Mouse (Mus musculus) hindbrain, embryonic 15.5 days (tissue): ENCODE measurements around the gene Atp12a. TPM values are rescaled to one million over a fixed set of nuclear protein-coding genes. Genes with fewer than 3 reads are reported as not detected.

Experiments
- ATAC-seq: fragments of 200-750 bp; cut with Nextera tagmentation; 2 replicates; pipeline ENCODE4 v1.8.0; 2017; ENCODE audit warnings: low read depth, moderate number of reproducible peaks, moderate TSS enrichment; ENCODE audit not compliant: low FRiP score
- H3K27ac ChIP-seq: fragments of 300-500 bp; sonication (generic); replicated peaks from 2 replicates; pipeline ENCODE4 v1.5.1; 2015; ENCODE audit warnings: mild to moderate bottlenecking, inconsistent platforms
- H3K27me3 ChIP-seq: fragments of 300-500 bp; sonication (generic); 2 replicates; pipeline ENCODE4 v1.6.1; 2015; ENCODE audit warnings: control low read depth, inconsistent platforms
- H3K36me3 ChIP-seq: fragments of 300-500 bp; sonication (generic); 2 replicates; pipeline ENCODE4 v1.6.1; 2015; ENCODE audit warnings: control low read depth, inconsistent platforms
- H3K4me1 ChIP-seq: fragments of 300-500 bp; sonication (generic); replicated peaks from 2 replicates; pipeline ENCODE4 v1.6.1; 2015; ENCODE audit warnings: control low read depth, inconsistent platforms
- H3K4me2 ChIP-seq: fragments of 300-500 bp; sonication (generic); 2 replicates; pipeline ENCODE4 v1.6.1; 2015; ENCODE audit warnings: moderate library complexity, mild to moderate bottlenecking, inconsistent platforms
- H3K4me3 ChIP-seq: fragments of 300-500 bp; sonication (generic); 2 replicates; pipeline ENCODE4 v1.5.1; 2015; ENCODE audit warnings: mild to moderate bottlenecking, inconsistent platforms
- H3K9ac ChIP-seq: fragments of 300-500 bp; sonication (generic); 2 replicates; pipeline ENCODE4 v1.6.1; 2015; ENCODE audit warnings: inconsistent platforms
- H3K9me3 ChIP-seq: fragments of 300-500 bp; sonication (generic); 2 replicates; pipeline ENCODE4 v1.6.1; 2016; ENCODE audit warnings: control low read depth, inconsistent platforms
- WGBS: fragments of 180-500 bp; shearing (Covaris S2); methylation state at CpG from one replicate; pipeline ENCODE4 v1.1.7; 2015; 5-methylcytosine and 5-hydroxymethylcytosine counted together
- polyA plus RNA-seq: library from polyadenylated mRNA; unstranded; fragments of >200 nt; fragmentation: Nextera tagmentation; extraction: Ambion mirVana; gene quantifications from 2 replicates; pipeline ENCODE4 v1.2.1, GENCODE M21; 2015

Atp12a gene
- polyA plus RNA-seq, result 0.18 and 0.25 TPM in 2 replicates

DNA sequence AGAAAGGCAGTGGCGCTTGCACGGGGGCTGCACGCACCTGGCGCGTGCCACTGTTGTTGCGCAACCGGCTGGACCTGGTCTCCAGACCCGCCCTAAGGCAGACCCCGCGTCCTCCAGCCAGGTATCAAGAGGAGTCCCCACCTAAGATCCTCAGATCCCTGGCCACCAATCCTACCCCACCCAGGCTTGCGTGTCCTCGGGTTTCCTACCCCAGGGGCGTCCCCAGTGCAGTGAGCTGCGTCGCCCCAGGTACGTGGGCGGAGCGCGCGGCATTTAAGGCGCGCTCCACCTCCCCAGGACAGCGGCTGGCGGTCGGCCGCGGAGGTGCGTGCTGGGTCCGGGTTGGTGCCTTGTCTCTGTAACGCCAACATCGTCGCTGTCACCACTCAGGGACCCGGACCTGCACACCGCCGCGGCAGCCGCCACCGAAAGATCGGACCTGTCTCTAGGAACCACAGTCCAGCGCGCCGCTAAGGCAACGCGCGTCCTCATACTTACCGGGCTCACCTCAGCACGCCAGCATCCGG lies at the start of gene Atp12a:
Gene Atp12a, plus strand, starts transcription at position 358 of the 527 bp plus-strand sequence.
- H3K9me3 ChIP-seq, result no peaks in the 10 kb centered on the region
- peaks cover 12% of the 10 kb centered on the region; the same call in 1 of the 2 replicates for H3K4me1 ChIP-seq
- ATAC-seq, result peak; percentile 63; the same call in 1 of the 2 replicates
- H3K27ac ChIP-seq, result no peak within 1 kb of the TSS
- H3K9ac ChIP-seq, result peak within 1 kb of the TSS; percentile 39
- 1% methylated on average over 48 of the region's 48 CpGs for WGBS
- H3K36me3 ChIP-seq, result no peaks in the 10 kb centered on the region
- peaks cover 50% of the 10 kb centered on the region for H3K27me3 ChIP-seq
- H3K4me2 ChIP-seq, result peak within 1 kb of the TSS; percentile 90
- H3K4me3 ChIP-seq, result peak within 1 kb of the TSS; percentile 48

DNA sequence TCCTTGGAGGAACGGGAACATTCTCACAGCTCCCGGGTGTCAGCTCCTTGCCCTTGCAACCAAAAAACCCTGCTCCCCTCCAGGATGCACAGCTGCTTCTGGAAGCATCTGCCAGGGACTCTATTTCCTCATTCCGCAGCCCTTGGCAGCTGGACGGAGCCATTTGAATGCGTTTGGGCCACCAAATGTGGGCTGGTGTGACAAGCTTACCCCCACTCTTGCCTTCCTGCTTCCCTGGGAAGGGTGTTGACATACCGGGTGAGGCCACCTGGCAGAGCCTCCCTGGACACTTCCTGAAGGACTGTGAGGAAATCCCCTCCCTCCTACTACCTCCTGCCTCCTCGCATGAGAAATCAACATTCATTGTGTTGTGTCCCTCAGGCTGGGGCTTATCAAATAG lies 49.3 kb upstream of the Atp12a start:
- H3K27ac ChIP-seq, result no peak overlapping the region
- H3K36me3 ChIP-seq, result no peaks in the 10 kb centered on the region
- no peak overlapping the region for H3K4me3 ChIP-seq
- H3K9ac ChIP-seq, result no peak overlapping the region
- 74% methylated on average over 7 of the region's 7 CpGs for WGBS
- no peaks in the 10 kb centered on the region for H3K27me3 ChIP-seq
- ATAC-seq, result no peak
- no peaks in the 10 kb centered on the region for H3K9me3 ChIP-seq
- no peaks in the 10 kb centered on the region for H3K4me1 ChIP-seq
- no peak overlapping the region for H3K4me2 ChIP-seq

DNA sequence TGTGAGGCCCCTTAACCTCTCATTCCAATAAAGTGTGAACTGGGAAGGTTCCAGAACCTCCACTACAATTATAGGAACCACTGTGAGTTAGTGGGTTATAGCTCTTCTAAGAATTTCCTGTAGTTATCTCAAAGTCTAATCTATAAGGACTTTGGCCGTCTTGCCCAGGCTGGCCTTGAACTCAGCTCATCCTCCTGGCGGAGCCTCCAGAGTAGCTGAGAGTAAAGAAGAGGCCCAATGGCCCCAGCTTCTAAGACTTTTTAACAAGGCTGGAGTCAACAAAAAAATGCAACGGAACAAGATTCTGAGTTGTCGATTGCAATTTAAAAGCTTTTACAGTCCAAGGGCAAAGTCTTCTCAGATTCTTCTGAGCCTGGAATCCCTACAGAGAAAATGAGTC lies 48.5 kb upstream of the Atp12a start:
- no peak overlapping the region for H3K4me3 ChIP-seq
- whole genome bisulfite sequencing, result 92% methylated on average over 4 of the region's 4 CpGs
- no peak overlapping the region for H3K4me2 ChIP-seq
- no peaks in the 10 kb centered on the region for H3K9me3 ChIP-seq
- H3K27ac ChIP-seq, result no peak overlapping the region
- H3K4me1 ChIP-seq, result no peaks in the 10 kb centered on the region
- no peak for ATAC-seq
- no peak overlapping the region for H3K9ac ChIP-seq
- no peaks in the 10 kb centered on the region for H3K27me3 ChIP-seq
- H3K36me3 ChIP-seq, result no peaks in the 10 kb centered on the region

DNA sequence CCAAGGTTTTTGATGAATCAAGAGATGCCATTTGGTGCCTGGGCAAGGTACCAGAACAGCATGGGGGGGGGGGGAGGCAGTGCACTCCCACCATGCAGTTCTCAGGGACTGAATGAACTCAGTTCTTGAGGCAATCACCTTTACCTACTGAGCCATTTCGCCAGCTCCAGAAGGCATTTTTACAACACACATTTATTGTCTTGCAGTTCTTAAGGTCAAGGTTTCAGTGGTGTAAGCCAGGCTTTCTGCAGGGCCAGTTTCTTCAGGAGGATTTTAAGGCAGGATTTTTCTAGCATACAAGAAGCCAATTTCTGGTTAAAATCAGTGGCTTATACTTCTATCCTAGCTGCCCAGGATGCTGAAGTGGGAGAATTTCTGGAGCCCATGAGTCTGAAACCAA lies 41.9 kb upstream of the Atp12a start:
- Histone ChIP-seq H3K27ac (no peak overlapping the region), H3K4me1 (no peaks in the 10 kb centered on the region), H3K4me2 (no peak overlapping the region), H3K9me3 (no peaks in the 10 kb centered on the region), H3K4me3 (no peak overlapping the region), H3K36me3 (no peaks in the 10 kb centered on the region), H3K9ac (no peak overlapping the region), H3K27me3 (no peaks in the 10 kb centered on the region)
- WGBS, result 82% methylated on average over 1 of the region's 1 CpGs
- no peak for ATAC-seq

DNA sequence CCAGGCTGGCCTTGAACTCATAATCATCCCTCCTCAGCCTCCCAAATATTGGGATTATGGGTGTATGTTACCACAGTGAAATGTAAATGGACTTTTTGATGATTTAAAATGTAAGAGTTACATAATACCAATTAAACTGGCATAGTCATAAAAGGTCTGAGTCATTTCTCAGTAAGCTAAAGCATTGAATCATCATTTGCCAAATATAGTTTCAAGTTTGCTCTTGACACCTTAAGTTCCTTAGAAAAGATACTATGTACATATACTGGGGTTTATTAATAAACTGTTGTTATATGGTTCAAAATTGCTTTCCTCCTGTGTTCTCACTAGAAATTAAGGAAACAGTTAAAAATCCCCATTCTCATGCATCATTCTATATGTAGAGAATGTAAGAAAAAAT lies 39.8 kb upstream of the Atp12a start:
- no peaks in the 10 kb centered on the region for H3K4me1 ChIP-seq
- no peak overlapping the region for H3K4me3 ChIP-seq
- no peaks in the 10 kb centered on the region for H3K9me3 ChIP-seq
- no peak overlapping the region for H3K27ac ChIP-seq
- ATAC-seq, result no peak
- no peak overlapping the region for H3K4me2 ChIP-seq
- H3K36me3 ChIP-seq, result no peaks in the 10 kb centered on the region
- no peaks in the 10 kb centered on the region for H3K27me3 ChIP-seq
- no peak overlapping the region for H3K9ac ChIP-seq

DNA sequence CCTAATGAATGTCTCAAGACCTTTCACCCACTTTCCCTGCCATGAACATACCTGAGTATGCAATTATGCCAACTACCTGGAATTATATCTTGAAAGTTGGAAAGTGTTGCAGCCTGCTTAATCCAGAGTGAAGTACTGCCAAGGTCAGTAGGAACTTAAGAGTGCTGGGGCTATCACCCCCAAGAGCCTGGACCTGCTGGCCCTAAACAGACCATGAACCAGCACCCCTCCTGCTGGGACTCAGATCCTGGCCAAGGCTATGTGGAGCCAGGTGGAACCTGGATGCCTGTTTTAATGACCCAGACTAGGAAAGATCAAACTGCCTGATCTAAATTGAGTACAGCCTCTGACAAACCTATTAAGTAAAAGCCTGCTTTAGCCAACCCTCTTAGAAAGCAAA lies 31.2 kb upstream of the Atp12a start:
- H3K4me3 ChIP-seq, result no peak overlapping the region
- H3K9me3 ChIP-seq, result no peaks in the 10 kb centered on the region
- no peak for ATAC-seq
- H3K27me3 ChIP-seq, result no peaks in the 10 kb centered on the region
- H3K36me3 ChIP-seq, result no peaks in the 10 kb centered on the region
- no peaks in the 10 kb centered on the region for H3K4me1 ChIP-seq
- H3K9ac ChIP-seq, result no peak overlapping the region
- H3K4me2 ChIP-seq, result no peak overlapping the region
- H3K27ac ChIP-seq, result no peak overlapping the region

DNA sequence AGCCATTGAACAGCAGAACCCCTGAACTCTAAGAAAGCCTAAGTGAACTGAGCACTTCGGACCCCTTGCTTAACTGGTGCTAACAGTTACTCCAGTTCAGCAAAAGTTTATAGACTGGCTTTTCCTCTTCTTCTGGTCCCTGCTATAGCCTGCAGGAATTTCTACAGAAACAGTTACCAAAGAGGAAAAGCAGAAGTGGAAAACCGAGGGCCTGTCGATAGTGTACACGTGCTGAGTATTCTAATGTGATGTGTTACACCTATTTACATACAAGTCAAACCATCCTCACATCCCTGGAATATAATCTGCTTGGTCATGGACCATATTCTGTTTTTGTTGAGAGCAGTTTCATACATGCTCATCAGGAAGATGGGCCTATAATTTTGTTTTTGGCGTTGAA lies 30.4 kb upstream of the Atp12a start:
- no peak overlapping the region for H3K4me2 ChIP-seq
- WGBS, result 90% methylated on average over 5 of the region's 5 CpGs
- H3K9ac ChIP-seq, result no peak overlapping the region
- no peaks in the 10 kb centered on the region for H3K9me3 ChIP-seq
- H3K27ac ChIP-seq, result no peak overlapping the region
- no peaks in the 10 kb centered on the region for H3K36me3 ChIP-seq
- no peaks in the 10 kb centered on the region for H3K27me3 ChIP-seq
- no peak overlapping the region for H3K4me3 ChIP-seq
- no peak for ATAC-seq
- no peaks in the 10 kb centered on the region for H3K4me1 ChIP-seq

DNA sequence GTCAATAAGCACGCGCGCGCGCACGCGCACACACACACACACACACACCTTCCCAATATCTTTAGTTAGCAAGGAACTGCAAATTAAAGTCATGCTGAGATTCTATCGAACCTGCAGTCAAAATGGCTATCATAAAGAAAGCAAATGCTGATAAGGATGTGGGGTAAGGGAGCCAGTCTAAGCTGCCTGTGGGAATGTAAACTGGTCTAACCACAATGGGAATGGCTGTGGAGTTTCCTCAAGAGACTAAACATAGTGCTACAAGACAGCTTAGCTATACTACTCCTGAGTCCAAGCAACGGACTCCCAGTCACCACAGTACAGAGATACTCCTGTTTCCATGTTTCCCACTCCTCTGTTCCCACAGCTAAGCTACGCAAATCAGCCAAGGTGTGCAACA lies 28.8 kb upstream of the Atp12a start:
- Histone ChIP-seq H3K9me3 (no peaks in the 10 kb centered on the region), H3K27ac (no peak overlapping the region), H3K27me3 (no peaks in the 10 kb centered on the region), H3K4me3 (no peak overlapping the region), H3K4me1 (no peaks in the 10 kb centered on the region), H3K36me3 (no peaks in the 10 kb centered on the region), H3K9ac (no peak overlapping the region), H3K4me2 (no peak overlapping the region)
- WGBS, result 94% methylated on average over 10 of the region's 10 CpGs
- ATAC-seq, result no peak

DNA sequence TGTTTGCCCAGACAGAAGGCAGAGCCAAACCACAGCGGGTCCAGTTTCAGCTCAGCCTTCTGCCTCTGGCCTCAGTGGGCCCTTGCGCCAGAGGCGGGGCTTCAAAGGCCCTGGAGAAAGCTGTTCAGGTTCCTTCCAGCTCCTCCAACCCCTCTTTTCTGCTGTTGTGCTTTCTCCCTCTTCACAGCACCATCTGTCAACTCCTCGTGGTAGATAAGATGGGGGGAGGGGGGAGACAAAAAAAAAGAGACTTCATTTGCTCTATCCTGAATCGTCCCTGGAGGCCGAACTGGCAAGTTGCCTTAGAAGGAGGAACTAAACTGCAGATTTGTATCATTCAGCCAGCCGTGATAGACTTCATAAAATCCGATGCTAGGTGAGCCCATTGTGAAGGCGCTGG lies 27.8 kb upstream of the Atp12a start:
- no peak for ATAC-seq

DNA sequence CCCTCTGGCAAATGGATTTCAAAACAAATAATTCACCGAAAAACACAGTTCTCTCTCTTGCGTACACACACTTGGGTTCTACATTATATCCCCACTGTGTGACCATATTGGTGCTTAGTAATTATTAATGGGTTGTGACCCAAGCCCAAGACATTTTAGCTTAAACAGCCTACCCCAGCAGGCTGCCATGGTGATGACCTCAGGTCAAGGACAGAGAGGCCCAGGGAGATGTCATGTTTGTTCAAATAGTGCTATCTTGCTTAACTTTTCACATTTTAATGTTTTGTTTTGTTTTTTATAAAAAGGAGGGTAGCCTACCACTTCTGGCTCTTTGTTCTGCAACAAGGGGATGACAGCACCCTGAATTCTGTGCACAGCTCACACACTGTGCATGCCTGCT lies 27.2 kb upstream of the Atp12a start:
- no peak overlapping the region for H3K4me2 ChIP-seq
- no peaks in the 10 kb centered on the region for H3K27me3 ChIP-seq
- 75% methylated on average over 2 of the region's 2 CpGs for WGBS
- no peak for ATAC-seq
- no peaks in the 10 kb centered on the region for H3K9me3 ChIP-seq
- H3K9ac ChIP-seq, result no peak overlapping the region
- H3K36me3 ChIP-seq, result no peaks in the 10 kb centered on the region
- no peaks in the 10 kb centered on the region for H3K4me1 ChIP-seq
- no peak overlapping the region for H3K4me3 ChIP-seq
- no peak overlapping the region for H3K27ac ChIP-seq

More for the DNA sequence above, 27.8 kb upstream of the Atp12a start:
- H3K4me2 ChIP-seq, result no peak overlapping the region
- H3K36me3 ChIP-seq, result no peaks in the 10 kb centered on the region
- no peak overlapping the region for H3K4me3 ChIP-seq
- H3K4me1 ChIP-seq, result no peaks in the 10 kb centered on the region
- H3K9me3 ChIP-seq, result no peaks in the 10 kb centered on the region
- H3K9ac ChIP-seq, result no peak overlapping the region
- H3K27me3 ChIP-seq, result no peaks in the 10 kb centered on the region
- 56% methylated on average over 9 of the region's 9 CpGs for WGBS
- H3K27ac ChIP-seq, result no peak overlapping the region

DNA sequence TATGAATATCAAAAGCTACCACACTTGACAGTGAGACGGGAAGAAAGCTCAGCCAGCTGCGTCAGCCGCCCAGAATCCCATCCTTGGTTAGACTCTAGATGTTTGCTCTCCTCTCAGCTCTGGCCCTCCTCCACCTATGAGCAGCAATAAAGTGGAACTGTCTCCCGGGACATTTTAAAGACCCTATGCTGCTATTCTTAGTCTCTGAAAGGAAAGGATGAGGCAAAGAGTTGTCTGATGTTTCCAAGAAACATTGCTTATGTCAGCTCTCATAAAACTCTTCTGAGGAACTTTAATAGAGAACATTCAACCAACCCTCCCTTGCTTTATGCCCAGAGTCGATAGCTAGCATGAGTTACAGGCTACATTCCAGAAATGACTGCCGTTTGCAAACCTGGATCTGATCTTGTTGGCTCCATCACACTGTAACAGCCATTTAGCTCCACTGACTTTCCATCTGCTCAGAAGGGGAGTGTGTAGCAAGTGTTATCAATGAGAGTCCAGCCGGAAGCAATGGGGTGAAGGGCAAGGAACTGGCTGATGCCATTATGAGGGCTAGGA lies 25.9 kb upstream of the Atp12a start:
- no peak overlapping the region for H3K4me3 ChIP-seq
- no peaks in the 10 kb centered on the region for H3K9me3 ChIP-seq
- WGBS, result 86% methylated on average over 7 of the region's 7 CpGs
- no peaks in the 10 kb centered on the region for H3K4me1 ChIP-seq
- H3K9ac ChIP-seq, result no peak overlapping the region
- H3K27me3 ChIP-seq, result no peaks in the 10 kb centered on the region
- no peak overlapping the region for H3K4me2 ChIP-seq
- no peak overlapping the region for H3K27ac ChIP-seq
- H3K36me3 ChIP-seq, result no peaks in the 10 kb centered on the region
- ATAC-seq, result no peak

DNA sequence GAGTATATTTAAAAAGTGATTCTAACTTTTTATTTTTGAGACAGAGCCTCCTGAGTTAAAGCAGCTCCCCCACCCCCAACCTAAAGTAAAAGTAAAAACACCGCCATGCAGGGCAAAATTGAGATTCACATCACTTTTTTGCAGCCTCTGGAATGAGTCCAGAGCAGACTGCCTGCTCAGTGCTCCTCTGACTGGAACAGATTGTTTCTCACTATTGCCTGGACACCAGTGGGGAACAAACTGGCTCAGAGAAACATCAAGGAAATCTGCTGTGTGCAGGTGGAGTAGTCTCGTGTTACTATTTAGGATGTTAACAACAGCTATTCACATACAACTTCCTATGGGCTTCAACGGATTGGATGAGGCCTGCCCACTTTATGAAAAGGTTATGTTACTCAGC lies 16.2 kb upstream of the Atp12a start:
- H3K4me1 ChIP-seq, result no peaks in the 10 kb centered on the region
- H3K4me3 ChIP-seq, result no peak overlapping the region
- H3K27me3 ChIP-seq, result no peaks in the 10 kb centered on the region
- H3K4me2 ChIP-seq, result no peak overlapping the region
- H3K27ac ChIP-seq, result no peak overlapping the region
- WGBS, result 58% methylated on average over 3 of the region's 3 CpGs
- no peak for ATAC-seq
- H3K36me3 ChIP-seq, result no peaks in the 10 kb centered on the region
- H3K9me3 ChIP-seq, result no peaks in the 10 kb centered on the region
- no peak overlapping the region for H3K9ac ChIP-seq

DNA sequence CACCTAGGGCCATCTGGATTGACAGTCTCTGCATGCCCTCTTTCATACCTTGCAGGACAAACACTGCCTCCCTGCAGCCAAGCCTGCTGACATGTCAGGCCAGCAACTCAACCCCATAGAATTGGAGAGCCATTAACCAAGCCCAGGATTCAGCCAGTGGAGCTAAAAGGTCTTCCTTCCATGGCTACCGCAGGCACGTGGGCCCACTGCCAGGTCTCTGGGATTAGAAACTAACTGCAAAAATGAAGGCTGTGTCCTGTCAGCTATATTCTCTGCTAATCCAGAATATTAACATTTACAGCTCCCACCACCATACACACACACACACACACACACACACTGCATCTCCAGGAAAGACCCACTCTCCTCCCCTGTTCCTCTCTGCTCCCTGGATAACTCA lies 15.3 kb upstream of the Atp12a start:
- no peak for ATAC-seq
- H3K4me1 ChIP-seq, result no peaks in the 10 kb centered on the region
- H3K4me3 ChIP-seq, result no peak overlapping the region
- H3K9me3 ChIP-seq, result no peaks in the 10 kb centered on the region
- H3K27ac ChIP-seq, result no peak overlapping the region
- WGBS, result 63% methylated on average over 2 of the region's 2 CpGs
- H3K36me3 ChIP-seq, result no peaks in the 10 kb centered on the region
- H3K27me3 ChIP-seq, result no peaks in the 10 kb centered on the region
- H3K4me2 ChIP-seq, result no peak overlapping the region
- no peak overlapping the region for H3K9ac ChIP-seq
